Mouse (Mus musculus) B cell, adult 2 months (primary cell): Measurements from ENCODE around the gene Tsc22d2.
"Not testable (repeated sequence)": the region's sequence is repeated elsewhere in the genome, so short reads cannot be mapped to it uniquely, and the experiment has no call there.

Experiments used
- DNase-seq, 2 experiments: peaks; one replicate each; pipeline ENCODE4 v3.0.0; 2022

The Tsc22d2 gene

DNA sequence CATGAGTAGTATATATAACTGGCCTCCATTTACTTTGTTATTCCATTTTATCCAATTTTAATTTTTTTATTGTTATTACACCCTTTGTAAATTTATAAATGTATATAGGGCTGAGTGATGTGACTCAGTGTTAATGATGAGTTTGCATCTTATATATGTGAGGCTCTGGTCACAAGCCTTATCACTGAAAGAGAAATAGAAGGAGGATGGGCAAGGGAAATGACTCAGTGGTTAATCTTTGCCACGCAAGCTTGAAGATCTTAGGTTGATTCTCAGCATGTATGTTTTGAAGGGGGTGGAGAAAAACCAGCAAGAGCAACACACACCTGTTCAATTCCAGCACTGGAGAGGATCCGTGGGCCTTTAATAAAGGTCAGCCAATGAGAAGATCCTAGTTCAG lies 19.9 kb downstream of the Tsc22d2 start:
- no peak for DNase-seq

DNA sequence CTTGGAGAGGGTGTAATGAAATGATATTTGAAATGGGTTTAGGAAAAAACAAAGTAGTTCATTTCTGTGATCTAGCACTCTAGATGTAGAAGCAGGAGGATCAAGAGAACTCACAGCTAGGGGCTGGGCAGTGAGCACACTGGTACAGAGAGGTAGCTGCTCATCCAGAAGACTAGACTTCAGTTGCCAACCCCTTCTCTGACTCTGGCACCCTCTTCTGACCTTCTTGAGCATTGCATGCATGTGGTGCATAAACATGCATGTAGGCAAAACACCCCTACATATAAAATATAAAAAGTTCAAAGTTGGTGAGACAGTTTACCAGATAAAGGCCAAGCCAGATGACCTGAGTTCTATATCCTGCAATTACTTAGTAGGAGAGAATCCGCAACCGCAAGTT lies 33.7 kb downstream of the Tsc22d2 start:
- DNase-seq = peak; percentile 20 to 40

DNA sequence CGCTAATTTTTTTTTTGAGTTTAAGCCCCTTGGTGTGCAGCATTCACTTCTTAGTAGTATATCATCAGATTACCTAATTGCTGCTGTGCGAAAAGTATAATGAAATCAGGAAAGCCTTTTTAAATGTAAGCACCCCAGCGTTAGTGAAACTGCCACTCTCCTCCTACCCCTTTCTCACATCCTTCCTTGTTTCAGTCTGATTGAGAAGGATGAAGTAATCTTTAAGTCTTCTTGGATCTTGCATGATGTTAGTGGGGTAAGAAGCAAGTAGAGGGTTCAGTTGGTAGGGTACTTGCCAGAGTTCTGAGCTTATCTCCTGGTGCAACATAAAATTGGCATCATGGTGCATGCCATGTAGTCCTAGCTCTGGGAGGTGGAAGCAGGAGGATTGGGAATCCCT lies 35.0 kb downstream of the Tsc22d2 start:
- DNase-seq = no peak

DNA sequence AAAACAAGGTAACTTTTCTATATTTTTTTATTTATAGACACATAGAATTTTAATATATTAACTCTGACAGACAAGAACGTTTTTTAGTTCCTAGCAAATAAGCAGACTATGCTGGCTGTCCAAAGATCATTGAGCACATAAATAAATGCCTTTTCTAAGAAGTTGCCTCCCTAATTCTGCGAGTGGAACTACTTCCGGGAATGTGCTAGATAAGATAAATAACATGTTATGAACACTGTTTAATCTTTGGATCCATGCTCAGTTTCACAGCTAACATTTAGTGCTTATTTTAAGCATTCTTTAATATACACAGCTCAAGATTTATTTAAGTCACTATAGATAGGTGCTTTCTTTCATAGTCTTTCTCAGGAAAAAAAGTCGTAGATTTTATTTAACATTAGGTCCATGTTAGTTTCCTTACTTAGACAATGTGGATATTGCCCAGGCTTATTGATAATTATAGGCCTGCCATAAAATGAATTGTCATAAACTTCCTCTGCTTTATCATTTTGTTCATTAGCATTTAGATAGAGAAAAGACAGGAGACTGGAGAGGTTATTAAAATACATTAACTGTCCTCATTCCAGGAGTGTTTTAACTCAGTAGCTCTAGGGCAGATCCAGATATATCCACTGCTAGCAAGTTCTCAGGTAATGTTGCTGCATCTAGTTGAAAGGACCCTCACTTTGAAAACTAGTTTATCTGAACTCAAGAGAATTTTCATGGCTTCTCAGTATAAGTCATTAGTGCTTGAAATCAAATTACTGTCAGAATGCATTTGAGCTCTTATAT lies 40.1 kb downstream of the Tsc22d2 start:
- DNase-seq = no peak

DNA sequence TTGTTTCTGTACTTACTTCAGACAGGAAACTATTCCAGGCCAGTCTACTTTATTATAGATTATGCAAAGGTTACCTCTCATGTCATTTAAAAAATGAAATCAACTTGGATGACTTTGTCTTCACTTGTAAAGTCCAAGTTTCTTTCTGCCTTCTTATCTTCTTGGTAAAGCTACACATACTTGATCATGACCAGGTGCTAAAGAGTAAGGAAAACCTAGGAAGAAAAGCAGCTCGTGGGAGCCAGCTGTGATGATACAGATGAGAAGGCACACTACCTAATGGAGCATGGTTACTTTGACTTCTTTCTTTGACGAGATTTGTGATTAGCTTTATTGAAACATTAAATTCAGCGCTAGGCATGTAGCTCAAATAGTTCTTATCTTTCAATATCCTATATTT lies 40.7 kb downstream of the Tsc22d2 start:
- no peak for DNase-seq

DNA sequence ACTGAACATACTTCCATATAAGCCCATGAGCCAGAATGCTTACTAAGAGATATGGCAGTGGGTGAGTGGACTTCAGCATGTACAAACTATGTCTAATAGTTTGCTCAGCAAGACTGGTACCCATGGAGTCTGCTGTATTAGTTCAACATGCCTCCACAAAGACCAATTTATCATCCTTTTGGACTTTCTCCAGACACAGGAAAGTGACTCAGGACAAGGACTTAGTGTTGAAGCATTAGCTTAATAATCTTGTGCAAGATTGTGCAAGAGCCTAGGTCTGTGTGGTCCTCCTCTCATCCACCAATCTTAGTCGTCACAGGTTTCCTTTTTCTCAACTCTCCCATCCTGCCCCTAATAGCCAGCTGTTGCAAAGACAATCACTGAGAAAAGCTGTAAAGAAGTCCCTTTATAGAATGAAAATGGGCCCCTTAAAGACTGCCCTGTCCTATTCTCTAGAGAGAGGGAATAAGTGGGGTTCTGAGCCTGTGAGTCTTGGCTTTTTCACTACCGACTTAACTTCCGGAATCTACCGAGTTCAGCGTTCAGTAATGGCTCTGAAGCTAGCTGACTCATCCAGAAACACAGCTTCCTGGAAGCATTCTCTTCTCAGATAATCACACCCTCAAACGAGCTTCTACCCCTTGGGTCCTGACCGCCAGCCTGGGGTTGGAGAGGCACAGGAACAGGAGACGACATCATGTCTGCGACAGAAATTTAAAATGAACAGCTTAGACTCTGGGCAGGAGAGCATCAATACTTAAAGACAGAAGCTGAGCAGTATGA lies 55.3 kb downstream of the Tsc22d2 start:
- peak; percentile 4 to 8 for DNase-seq

DNA sequence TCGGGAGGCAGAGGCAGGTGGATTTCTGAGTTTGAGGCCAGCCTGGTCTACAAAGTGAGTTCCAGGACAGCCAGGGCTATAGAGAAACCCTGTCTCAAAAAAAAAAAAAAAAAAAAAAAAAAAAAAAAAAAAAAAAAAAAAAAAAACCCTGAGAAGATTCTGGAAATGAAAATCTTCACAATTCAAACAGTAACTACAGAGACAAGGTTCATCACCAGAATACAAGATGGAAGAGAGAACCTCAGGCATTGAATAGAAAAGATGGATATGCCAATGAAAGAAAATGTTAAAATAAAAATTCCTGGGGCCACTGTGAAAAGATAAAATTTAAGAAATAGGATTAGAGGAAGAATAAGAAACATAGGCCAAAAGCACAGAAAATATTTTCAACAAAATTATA lies 60.8 kb downstream of the Tsc22d2 start:
- DNase-seq = not testable (repeated sequence)

DNA sequence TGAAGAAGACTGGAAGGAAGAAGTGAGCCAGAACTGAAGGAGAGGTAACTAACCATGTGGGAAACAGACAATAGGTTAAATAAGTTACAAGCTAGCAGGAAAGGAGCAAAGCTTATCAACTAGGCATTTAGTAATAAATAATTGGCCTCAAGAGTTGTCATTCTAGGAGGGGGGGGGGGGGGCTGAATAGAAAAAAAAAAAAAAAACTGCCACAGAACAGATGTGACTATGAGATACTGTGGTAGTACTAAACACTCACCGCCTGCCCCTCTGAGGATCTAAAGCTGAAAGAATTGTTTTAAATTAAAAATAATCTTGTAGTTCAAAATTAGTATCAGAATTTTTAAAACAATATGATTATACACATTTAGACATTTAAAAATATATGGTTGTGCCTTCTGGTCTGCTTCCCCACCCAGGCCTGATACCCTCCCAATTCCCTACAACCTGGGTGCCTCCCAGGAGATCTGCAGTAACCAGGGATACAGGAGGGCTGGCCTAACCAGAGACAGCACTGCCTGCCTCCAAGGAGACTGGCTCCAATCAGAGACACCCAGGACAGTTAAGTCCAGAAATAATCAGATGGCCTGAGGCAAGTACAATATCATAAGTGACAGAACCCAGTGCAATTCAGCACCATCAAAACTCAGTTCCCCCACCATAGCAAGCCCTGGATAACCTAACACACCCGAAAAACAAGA lies 64.4 kb downstream of the Tsc22d2 start:
- DNase-seq = no peak

DNA sequence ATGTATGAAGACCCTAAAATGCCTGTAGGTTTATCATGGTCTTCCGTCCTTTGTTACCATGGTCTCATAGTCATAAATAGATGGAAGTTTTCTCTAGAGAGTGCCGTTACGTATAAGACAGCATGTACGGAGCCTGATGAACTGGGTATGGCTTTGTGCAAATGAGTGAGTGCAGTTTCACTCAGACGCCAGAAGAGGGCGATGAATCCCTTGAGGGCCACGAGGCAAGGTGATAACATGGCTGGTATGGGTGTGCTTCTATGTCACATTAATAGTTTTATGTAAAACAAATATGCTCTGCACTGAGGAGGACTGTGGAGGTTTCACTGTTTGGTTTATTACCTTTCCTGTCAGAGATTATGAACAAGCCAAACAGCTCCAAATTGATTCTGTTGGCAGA lies 71.4 kb downstream of the Tsc22d2 start:
- peak; percentile 70 to 71 for DNase-seq

DNA sequence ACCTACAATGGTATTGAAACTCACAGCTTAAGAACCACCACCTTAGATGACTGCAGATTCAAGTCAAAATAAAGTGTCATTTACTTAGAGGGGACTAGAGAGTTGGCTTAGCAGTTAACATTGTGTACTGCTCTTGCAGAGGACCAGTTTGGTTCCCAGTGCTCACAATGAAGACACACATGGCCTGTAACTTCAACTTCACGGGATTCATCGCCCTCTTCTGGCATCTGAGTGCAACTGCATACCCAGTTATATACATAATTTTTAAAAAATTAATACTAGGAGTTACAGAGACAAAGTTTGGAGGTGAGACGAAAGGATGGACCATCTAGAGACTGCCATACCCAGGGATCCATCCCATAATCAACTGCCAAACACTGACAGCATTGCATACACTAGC lies 72.6 kb downstream of the Tsc22d2 start:
- DNase-seq = peak in 1 of 2 experiments; percentile 16

DNA sequence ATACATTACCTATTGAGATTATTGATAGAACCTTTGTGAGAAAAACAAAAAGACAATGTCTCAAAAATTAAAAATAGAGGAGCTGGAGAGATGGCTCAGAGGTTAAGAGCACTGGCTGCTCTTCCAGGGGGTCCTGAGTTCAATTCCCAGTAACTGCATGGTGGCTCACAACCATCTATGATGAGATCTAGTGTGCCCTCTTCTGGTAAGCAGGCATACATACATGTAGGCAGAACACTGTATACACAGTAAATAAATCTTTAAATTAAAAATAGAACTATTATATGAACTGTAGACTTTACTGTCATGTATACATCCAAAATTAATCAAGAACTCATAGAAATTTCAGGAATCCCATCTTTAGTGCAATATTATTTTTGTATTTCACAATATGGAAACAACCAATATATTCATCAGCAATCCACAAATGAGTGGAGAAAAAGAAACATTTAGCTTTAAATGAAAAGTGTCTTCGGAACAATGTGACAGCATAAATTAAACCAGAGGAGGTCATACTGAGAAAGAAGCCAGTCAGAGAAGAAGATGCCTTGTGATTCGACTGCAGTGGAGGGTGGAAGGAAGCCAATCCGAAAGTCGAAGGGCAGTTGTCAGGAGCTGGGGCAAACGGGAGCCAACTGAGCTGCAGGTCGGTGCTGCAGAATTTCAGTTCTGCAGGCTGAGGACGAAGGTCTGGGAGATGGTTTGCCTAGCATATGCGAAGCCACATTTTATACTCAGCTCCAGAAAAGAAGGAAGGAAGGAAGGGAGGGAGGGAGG lies 73.7 kb downstream of the Tsc22d2 start:
- DNase-seq = peak in 1 of 2 experiments; percentile 9

DNA sequence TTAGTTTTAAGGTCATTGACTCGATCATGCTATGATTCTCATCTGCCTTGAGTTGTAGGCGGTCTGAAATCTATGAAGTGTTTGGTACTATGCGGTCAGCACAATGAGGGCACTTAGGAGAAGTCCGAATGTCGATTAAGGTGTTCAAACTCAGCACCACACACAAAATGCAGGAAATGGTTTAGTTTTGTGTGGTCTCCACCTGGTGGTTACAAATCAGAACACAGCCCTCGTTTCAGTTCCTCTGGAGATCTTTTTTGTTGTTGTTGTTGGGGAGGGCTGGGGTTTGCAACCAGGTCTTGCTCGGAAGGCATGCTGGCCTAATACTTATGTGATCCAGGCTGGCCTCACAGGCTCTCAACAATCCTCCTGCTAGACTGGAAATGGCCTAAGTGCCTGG lies 76.3 kb downstream of the Tsc22d2 start:
- peak; percentile 58 to 66 for DNase-seq

DNA sequence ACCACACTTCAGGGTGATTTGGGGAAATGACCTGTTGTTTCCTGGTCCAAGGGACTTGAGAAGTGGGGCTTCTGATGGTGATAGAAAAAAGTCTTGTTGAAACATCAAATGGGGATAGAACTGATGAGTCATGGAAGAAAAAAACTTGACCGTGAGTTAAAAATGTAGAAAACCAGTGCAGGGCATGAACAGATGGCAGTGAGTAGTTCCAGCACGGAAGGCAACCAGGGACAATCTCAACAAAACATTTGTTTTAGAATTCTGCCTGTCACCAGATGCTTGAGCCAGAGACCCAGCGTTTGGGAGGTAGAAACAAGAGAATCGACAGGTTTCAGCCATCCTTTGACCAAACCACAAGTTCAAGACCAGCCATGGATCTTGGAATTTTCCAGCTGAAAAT lies 79.1 kb downstream of the Tsc22d2 start:
- no peak for DNase-seq

DNA sequence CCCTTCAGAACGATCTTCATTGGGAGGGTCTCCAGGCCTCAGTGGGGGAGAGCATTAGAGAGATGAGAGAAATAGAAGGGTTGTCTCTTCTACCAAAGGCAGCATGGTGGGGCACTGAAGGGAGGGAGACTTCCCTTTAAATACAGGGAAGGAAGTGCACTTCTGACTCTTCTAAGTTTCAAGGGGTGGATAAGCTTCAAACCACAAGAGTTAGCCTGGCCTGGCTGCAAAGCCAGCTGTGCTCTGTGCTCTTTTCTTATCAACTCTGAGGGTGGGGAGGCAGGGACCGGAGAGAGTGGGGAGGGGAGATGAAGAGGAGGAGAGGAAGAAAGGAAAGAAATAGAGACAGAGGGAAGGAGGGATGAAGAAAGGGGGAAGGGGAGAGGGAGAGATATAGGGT lies 87.4 kb downstream of the Tsc22d2 start:
- peak; percentile 53 for DNase-seq

DNA sequence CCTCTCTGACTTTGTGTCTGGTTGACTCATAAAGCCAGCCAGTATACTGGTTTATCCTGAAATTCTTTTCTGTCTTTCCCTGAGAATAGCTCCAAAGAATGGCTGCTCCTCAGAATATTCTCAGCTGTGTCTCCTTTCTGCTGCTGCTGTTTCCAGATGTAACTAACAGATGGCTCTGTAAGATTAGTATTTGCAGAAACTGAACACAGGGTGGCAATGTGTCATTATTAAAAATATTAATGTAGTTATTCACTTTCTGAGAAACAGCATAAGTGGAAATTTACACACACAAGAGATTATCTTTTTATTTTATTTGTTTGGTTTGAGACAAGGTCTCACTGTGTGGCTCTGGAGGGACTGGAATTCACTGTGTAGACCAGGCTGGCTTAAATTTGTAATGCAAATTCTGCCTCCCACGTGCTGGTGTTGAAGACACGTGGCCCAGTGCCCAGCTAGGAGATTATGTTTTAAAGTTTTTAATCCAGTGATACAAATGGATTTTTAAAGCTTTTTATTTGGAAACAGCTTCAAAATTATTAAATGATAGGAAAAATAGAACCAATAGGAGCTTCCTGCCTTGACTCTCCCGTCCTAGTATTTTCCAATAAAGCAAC lies 89.3 kb downstream of the Tsc22d2 start:
- peak in 1 of 2 experiments; percentile 41 for DNase-seq

DNA sequence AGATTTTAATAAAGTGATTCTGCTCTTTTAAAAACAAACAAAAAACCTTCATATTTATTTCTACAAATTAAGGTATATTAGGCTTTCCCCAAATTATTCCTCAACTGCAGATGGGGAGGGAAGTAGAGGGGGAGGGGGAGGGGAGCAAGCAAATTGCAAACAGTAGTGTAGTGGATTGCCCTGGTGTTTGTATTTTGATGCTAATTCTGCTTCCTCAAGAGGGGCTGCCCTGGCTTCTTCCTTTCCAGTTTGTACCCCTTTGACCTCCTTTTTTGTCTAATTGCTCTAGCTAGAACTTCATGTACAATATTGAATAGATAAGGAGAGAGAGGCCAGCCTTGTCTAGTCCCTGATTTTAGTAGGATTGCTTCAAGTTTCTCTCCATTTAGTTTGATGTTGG lies 90.2 kb downstream of the Tsc22d2 start:
- DNase-seq = no peak

DNA sequence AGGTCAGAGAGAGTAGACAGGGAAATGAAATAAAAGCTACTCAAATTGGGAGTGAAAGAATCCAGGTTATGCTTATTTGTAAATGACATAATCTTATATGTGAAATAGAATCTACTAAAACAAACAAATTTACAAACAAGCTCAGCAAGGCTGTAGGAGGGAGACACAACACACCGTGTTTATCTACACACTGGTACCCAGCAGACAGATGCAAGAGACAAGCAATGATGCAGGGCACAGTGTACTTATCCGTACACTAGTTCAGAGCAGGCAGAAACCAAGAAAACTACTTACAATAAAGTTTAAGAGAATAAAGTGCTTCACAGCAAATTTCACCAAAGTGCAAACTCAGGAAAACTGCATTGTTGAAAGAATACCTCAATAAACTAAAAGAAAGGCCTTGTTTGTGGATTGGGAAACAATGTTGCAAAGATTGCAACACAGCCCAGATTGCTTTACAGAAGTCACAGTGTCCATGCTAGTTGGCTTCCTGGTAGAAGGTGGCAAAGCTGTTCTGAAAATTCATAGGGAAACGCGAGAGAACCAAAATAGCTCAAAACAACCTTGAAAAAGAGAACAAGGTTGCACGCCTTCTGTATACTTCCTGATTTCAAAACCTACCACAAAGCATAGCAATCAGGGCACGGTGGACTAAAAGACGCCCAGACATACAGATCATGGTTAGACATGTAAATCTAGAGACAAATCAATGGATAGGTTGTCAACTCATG lies 93.7 kb downstream of the Tsc22d2 start:
- DNase-seq = peak in 1 of 2 experiments; percentile 44

DNA sequence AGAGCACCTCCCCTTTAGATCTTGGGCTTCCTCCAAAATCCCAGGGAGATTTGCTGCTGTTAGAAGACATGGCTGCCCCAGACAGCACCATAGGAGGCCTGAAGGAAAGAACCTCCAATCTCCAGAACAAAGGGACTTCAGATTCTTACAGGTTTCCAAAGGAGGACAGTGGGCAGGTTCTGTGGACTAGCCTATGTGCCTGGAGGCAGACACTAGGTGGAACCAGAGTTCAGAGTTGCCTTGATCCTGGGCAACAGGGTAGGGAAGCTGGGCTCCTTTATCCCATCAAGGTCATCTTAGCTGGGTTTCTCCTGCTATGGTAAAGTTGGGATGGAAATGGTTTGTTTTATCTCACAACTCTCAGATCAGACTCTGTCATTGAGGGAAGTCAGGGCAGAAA lies 97.1 kb downstream of the Tsc22d2 start:
- peak in 1 of 2 experiments; percentile 40 for DNase-seq

DNA sequence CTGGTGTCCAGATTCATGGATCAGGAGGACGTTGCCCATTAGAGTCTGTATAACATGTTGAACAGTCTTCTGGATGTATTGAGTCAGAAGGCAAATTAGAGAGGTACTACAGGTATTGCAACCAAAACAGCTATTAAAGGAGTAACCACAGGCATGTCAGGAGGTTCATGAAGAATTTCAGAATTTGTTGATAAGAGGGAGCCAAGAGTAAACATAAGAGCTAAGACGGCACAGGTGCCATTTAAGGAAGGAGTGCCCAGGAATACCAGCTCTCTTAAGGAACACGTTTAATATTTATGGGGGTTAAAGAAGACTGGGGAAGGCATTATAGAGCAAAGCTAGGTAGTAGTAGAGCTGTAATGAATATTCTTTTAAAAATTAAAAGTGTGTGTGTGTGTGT lies 98.2 kb downstream of the Tsc22d2 start:
- no peak for DNase-seq

DNA sequence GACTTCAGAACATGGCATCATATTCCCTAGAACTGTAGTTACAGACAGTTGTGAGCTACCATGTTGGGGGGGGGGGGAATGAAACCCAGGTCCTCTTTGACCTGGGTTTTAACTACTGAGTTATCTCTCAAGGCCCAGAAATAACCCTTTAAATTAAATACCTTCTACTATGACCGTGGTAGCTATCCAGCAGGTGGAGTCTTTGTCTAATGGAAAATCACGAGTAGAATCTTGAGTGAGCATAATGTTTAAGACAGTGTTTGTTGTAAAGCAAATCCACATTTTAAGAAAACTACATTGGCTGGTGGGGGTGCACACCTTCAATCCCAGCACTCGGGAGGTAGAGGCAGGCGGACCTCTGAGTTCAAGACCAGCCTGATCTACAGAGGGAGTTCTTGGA lies 99.0 kb downstream of the Tsc22d2 start:
- peak in 1 of 2 experiments; percentile 50 for DNase-seq

DNA sequence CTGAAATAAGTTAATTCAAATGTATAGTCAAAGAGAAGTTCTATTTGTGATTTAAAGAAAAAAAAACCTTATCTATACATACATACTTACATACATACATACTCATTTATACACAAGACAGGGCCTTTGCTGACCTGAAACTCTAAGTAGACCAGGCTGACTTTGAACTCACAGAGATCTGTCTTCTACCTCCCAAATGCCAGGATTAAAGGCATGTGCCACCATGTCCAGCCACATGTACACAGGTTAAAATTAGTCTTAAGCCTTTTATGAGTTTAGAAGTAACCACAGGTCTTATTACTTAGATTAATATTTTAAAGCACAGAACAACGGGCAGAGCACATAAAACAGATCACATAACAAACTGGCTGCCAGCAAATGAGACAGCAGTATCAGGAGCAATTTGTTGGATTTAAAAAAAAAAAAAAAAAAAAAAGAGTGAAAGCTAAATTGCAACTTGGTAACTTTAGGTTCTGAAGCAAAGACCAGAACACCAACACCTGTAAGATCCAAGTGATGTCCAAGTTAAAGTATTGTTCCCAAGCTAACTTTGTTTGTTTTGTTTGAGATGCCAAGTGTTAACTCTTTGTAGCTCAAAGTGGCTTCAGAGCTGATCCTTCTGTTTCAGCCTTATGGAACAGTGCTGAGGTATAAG lies 101.6 kb downstream of the Tsc22d2 start:
- DNase-seq = no peak
